Mouse (Mus musculus) embryonic fibroblast, embryonic 13.5 days (primary cell): ENCODE measurements around the gene Snrpd2. TPM values are rescaled to one million over a fixed set of nuclear protein-coding genes. Genes with fewer than 3 reads are reported as not detected.
A peak's percentile ranks its signal among the peaks of the same experiment; 100 is the strongest.

Source experiments
- H3K27ac ChIP-seq: 2 replicates; pipeline ENCODE4 v1.5.1; 2012; ENCODE audit warnings: low read length, control low read depth, inconsistent platforms; ENCODE audit not compliant: insufficient read depth
- H3K4me1 ChIP-seq: 2 replicates; pipeline ENCODE4 v1.6.1; 2011; ENCODE audit warnings: low read length; ENCODE audit not compliant: control insufficient read depth, insufficient read depth
- H3K4me3 ChIP-seq: 2 replicates; pipeline ENCODE4 v1.5.1; 2011; ENCODE audit warnings: mild to moderate bottlenecking, control low read depth, low read length; ENCODE audit not compliant: insufficient read depth
- CTCF ChIP-seq: IDR thresholded peaks from 2 replicates; pipeline ENCODE4 v1.5.1; 2011; ENCODE audit warnings: mild to moderate bottlenecking, control low read depth, low read length, moderate library complexity, borderline replicate concordance; ENCODE audit not compliant: insufficient read depth
- POLR2A ChIP-seq: IDR thresholded peaks from 2 replicates; pipeline ENCODE4 v1.6.1; 2011; ENCODE audit warnings: low read depth, mild to moderate bottlenecking, control low read depth, low read length, moderate library complexity
- polyA plus RNA-seq: library from polyadenylated mRNA; stranded (reverse); fragments of >200 nt; gene quantifications from 2 replicates; pipeline ENCODE4 v1.2.4, GENCODE M21; 2011; ENCODE audit warnings: low read depth; ENCODE audit not compliant: missing spikeins, insufficient read length

Snrpd2 gene
- polyA plus RNA-seq: 70.0 and 71.3 TPM in 2 replicates

DNA sequence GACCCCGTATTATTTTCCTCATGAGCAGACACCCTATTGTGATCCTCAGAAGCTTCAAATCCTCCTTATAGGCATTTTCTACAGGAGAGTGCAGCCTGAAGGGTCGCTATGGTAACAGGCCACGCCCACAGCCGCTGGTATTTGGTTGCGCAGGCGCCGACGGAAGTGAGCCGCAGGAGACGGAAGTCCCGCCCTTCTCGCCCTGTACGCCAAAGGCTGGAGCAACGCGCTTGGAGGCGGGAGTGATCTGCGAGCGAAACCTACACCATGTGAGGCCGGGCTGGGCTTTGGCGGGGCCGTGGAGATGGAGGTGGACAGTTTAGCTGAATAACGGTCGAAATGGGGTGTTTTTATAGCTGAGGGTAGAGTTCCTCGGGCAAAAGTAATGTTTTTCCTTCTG is at the start of gene Snrpd2:
Gene Snrpd2 (plus strand): TSS at position 97 of the 400 bp plus-strand sequence.
- TF ChIP-seq POLR2A (peak; percentile 81), CTCF (no peak)
- H3K27ac ChIP-seq: peak within 1 kb of the TSS; percentile 50
- peak within 1 kb of the TSS; percentile 90 for H3K4me3 ChIP-seq
- 0 out of 2 replicates have a peak, but pooled peaks cover 4% of the 10 kb centered on the region for H3K4me1 ChIP-seq

DNA sequence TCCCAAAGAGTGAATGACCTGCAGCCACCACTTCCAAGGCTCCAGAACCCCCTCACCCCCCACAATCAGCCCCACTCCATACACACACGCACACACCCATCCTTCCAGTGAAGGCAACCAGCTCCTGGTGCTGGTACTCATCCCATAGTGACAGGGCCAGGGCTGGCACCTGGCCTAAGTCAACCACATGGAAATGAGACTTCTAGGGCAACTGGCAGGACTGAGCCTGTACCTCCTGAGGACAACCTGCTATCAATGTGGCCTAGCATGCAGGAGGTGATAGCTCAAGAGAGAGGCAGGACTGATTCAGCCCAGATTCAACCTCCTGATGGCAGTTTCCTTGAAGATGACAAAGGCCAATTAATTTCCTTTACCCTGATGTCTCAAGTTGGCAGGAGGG is 49.2 kb upstream of the Snrpd2 start:
- no peak overlapping the region for H3K27ac ChIP-seq
- no peak overlapping the region for H3K4me3 ChIP-seq
- TF ChIP-seq CTCF: no peak
- peak; percentile 23; the same call in 1 of the 2 replicates for TF ChIP-seq POLR2A
- no peaks in the 10 kb centered on the region for H3K4me1 ChIP-seq

DNA sequence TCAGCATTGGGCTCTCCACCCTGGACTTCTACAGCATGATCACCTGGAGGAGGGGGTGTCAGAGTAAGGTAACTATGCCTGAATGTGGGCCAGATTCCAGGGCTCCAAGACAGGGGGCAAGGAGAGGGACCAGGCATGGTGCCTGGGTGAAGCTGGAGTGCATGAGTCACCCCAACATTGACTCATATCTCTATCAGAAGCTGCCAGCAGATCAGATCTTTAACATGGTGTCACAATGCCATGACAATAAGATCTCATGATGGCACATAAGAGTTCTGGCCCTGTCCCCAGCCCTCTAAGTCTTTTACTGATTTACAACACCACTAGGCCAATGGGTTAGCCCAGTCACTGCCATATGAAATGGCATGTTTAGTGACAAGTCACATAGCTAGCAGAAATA is 45.8 kb upstream of the Snrpd2 start:
- no peak overlapping the region for H3K27ac ChIP-seq
- H3K4me3 ChIP-seq: no peak overlapping the region
- no peaks in the 10 kb centered on the region for H3K4me1 ChIP-seq
- no peak for TF ChIP-seq POLR2A
- no peak for TF ChIP-seq CTCF

DNA sequence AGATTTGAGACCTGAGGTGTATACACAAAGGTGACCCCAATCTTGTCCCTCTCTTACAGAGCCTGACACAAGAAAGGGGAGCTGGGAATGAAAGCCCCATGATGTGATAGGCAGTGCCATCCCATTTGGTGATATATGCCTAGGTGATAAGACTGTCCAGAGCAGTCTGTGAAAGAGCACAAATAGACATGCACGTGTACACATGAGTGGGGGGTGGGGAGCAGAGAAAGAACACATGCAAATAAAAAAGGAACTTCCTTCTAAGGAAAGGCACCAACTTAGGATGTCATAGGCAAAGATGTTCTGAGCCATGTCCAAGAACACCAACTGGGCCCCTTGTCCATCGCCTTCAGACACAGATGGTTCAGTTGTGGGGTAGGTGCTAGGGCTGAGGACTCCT is 45.0 kb upstream of the Snrpd2 start:
- Histone ChIP-seq H3K4me1 (no peaks in the 10 kb centered on the region), H3K4me3 (no peak overlapping the region), H3K27ac (no peak overlapping the region)
- TF ChIP-seq CTCF (no peak), POLR2A (no peak)

DNA sequence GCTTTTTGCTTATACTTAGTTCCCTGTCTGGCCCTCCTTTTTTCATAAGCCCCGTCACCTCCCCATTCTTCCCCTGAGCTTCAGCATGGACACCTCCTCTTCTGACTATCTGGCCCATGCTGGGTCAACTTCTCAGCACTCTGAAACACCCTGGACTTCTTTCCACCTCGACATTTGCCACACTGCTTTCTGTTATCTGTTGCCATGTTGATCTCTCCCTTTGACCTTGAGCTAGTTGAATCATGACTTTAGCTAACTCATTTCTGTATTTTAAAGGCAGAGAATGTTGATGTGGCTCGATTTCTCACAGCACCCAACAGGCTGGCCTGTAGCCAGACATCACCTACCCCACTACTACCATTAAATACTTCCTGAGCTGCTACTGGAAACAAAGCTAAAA is 42.1 kb upstream of the Snrpd2 start:
- Histone ChIP-seq H3K4me1 (no peaks in the 10 kb centered on the region), H3K27ac (no peak overlapping the region), H3K4me3 (no peak overlapping the region)
- TF ChIP-seq POLR2A: no peak
- TF ChIP-seq CTCF: no peak

DNA sequence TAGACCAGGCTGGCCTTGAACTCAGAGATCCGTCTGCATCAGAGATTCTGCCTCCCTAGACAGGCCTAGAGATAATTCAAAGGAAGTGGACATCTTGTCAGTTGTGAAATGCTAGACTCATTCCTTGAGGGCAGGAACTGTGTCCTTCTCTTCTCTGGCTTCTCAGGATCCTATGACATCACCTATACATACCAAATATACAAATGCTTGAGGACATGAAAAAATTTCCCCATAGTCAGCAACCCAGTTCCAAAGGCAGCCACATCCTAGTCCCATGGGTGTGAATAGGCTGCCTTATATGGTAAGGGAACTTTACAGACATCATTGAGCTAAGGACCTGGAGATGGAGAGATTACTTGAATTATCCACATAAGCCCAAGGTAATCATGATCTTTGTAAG is 40.0 kb upstream of the Snrpd2 start:
- TF ChIP-seq CTCF: no peak
- TF ChIP-seq POLR2A: no peak
- no peak overlapping the region for H3K4me3 ChIP-seq
- no peaks in the 10 kb centered on the region for H3K4me1 ChIP-seq
- no peak overlapping the region for H3K27ac ChIP-seq

DNA sequence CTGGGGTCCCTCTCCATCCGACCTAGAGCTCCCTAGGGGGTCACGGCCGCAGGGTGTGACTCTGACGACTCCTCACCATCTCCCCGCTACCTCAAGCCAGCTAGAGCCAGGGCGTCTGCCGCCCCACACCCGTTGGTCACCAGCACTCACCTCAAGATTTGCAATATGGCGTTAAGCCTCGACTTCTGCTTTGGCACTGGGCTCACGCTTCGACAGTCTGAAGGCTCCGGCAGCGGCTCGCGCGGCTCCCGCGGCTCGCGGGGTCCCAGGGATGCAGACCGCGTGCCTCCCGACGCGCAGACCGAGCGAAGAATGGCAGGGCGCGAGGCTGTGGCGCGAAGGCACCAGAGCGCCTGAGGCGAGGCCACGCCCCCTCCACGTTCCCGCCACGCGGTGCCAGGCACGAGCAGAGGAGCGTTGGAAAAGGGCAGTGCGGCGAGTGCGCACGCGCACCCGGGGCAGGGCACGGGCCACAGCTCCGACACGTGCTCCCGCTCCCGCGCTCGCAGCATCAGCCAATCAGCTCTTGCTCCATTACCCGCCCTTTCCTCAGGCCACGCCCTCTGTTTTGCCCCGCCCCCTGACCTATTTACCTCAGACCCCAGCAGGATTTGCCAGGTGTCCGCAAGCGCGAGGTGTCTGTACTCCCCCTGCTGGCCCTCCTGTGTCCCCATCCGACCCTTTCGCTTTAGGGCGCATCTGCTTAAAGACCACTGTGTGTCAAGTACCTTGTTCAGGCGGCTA is 31.3 kb upstream of the Snrpd2 start, which contains the start of gene Gm4969:
Gene Gm4969 (minus strand): TSS at position 341 of the 744 bp plus-strand sequence.
- no peak within 1 kb of the TSS for H3K27ac ChIP-seq
- no peaks in the 10 kb centered on the region; the same call in 1 of the 2 replicates for H3K4me1 ChIP-seq
- TF ChIP-seq CTCF: no peak
- no peak for TF ChIP-seq POLR2A
- H3K4me3 ChIP-seq: no peak within 1 kb of the TSS

DNA sequence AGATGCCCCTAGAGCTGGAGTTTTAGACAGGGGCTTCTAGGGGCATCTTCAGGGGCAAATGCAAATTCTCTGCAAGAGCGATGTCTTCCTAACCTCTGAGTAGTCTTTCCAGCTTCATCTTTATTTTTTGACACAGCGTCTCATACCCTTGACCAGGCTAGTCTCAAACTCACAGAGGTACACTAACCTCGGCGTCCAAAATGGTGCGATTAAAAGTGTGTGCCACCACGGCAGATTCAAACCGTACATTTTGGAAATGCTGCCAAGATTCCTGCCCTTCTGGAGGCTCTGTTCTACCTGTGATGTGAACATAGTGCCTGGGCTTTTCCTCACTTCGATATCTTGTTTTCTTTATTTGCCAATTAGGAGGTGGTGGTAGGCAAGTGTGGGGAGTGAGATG is 30.4 kb upstream of the Snrpd2 start:
- Histone ChIP-seq H3K4me1 (no peaks in the 10 kb centered on the region; the same call in 1 of the 2 replicates), H3K27ac (no peak overlapping the region), H3K4me3 (no peak overlapping the region)
- no peak for TF ChIP-seq CTCF
- no peak for TF ChIP-seq POLR2A

DNA sequence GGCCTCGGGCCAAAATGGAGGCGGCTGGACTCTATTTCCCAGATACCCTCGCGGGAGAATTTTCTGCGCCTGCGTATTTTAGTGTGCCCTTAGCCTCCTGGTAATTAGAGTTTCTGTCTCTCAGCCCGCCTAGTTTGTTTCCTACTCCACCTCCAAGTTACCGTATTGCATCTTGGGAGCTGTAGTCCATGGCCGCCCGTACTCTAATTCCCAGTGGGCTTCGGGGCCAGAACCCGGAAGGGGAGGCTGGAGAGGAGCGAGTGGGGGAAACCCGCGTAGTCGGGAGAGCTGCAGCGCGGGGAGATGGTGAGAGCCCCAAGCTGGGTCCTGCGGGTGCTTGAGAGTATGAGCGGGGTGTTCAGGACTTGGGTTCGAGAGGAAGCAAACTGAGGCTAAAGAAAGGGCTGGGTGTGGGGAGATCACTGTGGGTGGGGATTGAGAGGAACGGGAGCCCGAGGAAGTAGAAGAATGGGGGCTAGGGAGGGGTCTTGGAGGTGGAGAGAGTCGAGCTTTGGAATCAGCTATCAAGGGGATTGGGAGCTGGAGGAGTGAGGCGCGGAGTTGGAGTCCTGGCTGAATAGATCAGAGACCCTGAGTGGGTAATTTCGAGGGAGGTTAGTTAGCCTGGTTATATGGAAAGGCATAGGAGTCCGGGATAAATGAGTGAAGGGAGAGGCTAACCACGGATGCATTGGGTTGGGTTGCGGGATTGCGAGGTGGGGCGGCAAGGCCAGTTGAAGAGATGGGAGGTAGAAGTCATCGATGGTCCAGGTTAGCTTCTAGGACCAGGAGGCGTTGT is 29.7 kb upstream of the Snrpd2 start, which contains the start of gene Fbxo46:
Gene Fbxo46 (plus strand): TSS at position 229 of the 799 bp plus-strand sequence.
- no peak within 1 kb of the TSS for H3K27ac ChIP-seq

More for the DNA sequence above, 29.7 kb upstream of the Snrpd2 start, which contains the start of gene Fbxo46:
- Histone ChIP-seq H3K4me3 (peak within 1 kb of the TSS; percentile 97), H3K4me1 (no peaks in the 10 kb centered on the region; the same call in 1 of the 2 replicates)
- TF ChIP-seq POLR2A (peak; percentile 86), CTCF (no peak)
